Mouse (Mus musculus) right cerebral cortex, adult 2 months (tissue): ENCODE data around the gene Mrgprf.

Experiments used
- DNase-seq, 2 experiments: peaks; one replicate each; pipeline ENCODE4 v3.0.0; 2021 to 2022; ENCODE audit warnings: low spot score in 2 of 2

The Mrgprf gene

DNA sequence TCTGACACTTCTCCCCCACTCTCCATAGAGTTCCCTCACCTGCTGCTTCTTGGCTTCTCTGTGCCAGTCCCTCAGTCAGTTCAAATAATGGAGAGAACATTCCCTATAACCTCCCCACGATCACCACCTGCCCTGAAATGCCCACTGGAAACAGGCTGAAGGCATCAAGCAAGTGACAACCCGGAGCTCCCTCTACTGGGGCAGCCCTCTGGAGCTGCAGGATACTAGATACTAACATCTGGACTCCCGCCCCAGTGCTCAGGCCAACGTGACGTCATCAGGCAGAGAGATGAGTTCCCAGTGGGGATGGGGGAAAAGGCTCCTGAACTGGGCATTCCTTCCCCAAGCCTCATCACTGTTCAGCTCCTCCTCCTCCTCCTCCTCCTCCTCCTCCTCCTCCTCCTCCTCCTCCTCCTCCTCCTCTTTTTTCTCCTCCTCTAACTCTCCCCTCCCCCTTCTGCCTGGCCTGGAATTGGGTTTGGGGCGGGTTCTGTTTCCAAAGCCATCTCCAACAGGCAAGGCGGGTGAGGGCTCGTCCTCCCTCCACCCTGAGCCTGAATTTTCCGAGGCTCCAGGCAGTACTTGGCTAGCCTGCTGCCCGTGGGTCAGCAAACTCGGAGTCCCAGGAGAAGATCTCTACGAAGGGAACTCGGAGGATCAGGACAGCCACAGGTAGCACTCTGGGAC is at the start of gene Mrgprf:
TSS of gene Mrgprf (plus strand) at position 508 of the 687 bp plus-strand sequence.
- DNase-seq: peak in 1 of 2 experiments; percentile 26

DNA sequence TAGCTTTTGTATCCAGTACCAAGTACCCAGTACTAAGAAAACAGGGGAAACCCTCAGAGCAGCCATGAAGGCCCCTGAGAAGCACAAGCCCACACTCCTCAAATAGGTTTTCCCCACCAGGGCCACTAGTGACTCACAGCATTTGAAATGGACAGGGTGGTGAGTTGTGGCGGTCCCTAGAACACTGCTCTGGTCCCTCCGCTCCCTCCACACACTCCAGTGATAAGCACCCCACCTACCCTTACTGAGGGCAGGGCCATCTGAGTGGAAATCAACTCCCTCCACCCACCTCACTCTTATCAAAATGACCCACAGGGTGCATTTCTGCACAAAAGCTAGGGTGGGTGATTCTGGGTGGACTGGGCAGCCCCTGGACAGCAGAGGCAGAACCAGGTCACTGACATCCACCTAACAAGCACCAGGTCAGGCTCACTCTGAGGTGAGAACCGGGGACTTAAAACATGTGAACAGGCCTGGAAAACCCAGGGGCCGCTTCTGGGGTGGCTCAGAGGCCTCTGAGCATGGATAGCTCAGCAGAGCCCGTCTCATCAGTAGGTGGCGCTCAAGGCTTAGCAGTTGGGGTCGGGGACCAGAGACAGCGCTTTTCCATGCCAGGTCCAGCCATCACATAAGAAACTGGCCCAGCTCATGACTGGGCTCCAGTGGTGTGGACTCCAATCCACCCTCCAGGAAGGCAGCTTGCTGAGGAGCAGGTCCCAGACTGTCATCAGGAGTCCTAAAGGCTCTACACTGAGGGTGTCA is 47.7 kb upstream of the Mrgprf start:
- DNase-seq: peak; percentile 81 to 87

DNA sequence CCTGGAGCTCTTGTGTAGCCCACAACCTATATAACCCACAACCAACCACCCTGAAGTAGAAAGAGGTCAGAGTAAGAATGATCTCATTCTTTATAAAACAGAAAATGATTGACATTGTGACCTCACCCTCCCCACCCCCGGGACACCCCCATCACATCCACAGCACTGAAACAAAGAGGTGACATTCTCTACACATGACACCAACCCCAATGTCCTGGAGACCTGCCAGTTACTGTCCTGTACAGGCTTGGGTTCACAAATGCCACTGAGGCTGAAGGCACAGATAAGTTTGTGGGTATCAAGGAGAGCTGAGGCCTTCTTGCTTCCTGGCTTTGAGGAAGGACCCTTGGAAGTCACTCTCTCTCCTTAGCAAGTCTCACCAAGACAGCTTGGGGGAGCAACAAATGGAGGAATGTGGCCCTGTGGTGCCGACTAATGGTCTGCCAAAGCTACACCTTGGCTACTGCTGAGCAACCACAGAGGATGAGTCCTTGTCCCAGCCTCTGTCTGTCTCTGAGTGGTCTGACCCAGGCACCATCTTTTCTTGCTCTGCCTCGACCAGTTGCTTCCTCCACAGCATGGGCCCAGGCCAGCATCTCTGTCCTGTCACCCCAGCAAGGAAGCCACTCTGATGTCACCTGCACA is 46.5 kb upstream of the Mrgprf start:
- no peak for DNase-seq

DNA sequence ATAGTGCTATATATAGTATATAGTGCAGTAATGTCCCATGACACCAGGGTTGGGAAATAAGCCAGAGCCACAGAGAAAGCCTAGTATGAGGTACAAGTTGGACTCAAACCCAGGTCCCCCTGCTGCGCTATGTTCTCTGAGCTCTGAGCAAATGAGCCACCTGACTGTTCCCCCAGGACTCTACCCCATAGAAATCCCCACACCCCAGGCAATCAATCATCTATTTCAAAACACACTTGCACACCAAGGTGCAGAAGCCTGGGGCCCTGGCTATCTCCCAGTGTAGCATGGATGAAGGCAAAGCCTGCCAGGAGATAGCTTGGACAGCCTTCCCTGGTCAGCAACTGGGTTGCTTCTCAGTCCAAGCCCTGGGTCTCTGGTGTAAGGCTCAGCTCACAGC is 44.5 kb upstream of the Mrgprf start:
- DNase-seq: no peak

DNA sequence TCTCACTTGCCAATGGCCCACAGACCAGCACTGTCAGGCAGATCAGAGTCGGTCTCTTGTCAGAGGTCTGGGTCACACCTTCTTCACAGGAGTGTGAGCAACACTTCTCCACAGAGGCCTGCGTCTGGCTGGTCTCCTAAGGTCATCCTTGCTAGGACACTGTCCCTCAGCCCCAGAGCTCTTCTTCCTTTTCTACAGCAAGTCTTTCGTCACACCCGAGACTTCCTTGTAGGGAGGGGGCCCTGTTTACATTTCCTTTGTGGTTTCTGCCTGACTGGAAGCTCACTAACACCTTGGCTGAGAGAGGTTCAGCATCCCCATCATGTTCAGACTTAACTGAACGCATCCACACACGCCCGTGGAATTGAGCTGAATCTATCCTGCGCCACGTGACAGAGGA is 36.4 kb upstream of the Mrgprf start:
- DNase-seq: no peak

DNA sequence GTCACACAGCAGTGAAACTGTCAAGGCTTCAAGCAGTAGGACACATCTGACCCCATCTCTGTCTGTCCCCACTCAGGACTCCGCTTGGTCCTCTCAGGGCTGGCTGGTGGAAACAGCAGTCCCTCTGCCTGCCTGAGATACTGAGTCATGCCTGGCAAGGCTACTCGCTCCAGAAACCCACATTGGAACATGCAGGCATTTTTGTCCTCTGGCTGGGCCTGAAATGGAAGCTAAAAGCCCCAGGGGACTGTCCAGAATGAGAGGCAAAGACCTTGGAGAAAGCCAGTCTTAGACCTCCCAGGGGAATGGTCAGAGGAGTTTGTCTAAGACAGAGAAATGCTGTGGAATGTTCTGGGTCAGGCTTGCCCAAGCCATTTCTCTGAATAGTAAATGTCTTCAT is 34.6 kb upstream of the Mrgprf start:
- DNase-seq: no peak

DNA sequence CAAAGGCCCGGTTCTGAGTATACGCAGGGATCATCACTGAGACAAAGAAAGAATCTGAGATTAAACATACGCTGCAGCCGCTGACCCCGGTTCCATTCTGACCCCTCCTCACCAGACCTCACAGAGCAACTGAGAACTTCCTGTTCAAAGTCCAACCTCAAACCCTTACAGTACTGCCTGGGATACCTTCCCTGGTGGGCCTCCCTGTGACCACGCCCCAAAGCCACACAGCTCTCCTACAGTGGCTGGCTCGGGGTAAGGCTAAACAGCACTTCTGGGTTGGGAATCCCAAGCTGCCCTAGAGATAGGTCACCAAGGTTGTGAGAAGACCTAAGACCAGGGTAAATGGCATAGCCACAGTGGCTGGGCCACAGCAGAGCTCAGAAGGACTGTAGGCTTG is 31.7 kb upstream of the Mrgprf start:
- no peak for DNase-seq

DNA sequence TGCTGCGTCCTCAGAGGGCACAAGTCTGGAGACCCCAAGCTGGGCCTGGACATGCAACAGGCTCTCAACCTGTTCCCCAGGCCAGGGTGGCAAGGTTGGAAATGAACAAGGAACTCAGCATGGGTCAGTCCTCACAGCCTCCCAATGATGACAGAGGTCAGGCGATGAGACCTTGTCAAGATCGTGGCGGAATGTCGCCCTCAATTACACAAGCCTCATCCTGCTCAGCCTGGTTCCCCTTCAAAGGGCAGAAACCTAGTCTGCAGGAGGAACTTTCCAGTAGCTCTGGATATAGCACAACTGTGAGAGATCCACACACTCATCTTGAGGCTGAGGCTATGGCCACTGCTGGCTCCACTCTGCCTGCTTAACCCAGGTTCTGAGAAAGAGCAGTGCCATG is 29.7 kb upstream of the Mrgprf start:
- no peak for DNase-seq

DNA sequence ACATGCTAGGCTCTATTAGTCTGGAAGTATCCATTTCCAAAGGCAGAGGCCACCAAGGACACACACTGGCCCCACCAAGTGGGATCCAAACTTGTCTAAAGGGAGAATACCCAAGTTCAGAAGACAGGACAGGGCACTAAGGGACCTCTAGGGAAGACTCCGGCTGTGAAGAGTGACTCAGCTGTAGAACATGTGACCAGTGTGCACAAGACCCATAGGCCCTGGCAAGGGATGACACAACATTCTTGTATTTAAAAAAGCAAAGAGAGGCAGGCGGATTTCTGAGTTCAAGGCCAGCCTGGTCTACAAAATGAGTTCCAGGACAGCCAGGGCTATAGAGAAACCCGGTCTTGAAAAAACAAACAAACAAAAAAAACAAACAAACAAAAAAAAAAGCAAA is 25.1 kb upstream of the Mrgprf start:
- DNase-seq: no peak

DNA sequence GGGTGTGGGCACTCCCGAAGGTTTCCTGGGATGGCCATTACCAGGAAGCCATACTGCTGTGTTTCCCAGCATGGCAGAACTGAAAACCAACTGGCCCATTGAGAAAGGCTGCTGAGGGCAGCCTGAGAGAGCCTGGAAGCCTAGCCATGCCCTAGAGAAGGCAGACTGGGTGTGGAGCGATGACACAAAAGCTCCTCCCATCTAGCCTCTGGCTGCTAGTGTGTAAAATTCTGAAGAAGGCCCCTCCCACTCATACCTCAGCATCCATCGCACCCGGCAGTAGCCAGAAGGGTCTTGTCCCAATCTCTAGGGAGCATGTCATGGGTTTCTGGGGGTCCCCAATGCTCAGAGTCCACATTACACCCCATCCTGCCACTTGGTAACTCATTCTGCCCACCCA is 19.2 kb upstream of the Mrgprf start:
- no peak for DNase-seq

DNA sequence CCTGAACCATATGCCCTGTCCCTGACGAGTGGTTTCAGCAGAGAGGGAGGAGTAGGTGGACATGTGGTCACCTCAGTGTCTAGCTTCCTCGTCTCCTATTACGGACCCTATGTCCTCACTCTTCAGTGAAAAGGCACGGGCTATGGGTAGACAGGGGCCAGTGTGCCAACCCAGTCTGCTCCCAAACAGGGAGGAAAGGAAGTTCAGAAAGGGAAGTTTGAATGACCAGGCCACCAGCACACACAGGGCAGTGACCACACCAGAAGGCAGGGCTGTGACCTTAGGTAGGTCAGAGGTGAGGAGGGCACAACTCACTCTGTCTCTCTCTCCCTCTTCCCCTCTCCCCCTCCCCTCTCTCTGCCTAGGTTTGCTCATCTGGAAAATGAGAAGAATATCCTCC is 17.6 kb upstream of the Mrgprf start:
- no peak for DNase-seq

DNA sequence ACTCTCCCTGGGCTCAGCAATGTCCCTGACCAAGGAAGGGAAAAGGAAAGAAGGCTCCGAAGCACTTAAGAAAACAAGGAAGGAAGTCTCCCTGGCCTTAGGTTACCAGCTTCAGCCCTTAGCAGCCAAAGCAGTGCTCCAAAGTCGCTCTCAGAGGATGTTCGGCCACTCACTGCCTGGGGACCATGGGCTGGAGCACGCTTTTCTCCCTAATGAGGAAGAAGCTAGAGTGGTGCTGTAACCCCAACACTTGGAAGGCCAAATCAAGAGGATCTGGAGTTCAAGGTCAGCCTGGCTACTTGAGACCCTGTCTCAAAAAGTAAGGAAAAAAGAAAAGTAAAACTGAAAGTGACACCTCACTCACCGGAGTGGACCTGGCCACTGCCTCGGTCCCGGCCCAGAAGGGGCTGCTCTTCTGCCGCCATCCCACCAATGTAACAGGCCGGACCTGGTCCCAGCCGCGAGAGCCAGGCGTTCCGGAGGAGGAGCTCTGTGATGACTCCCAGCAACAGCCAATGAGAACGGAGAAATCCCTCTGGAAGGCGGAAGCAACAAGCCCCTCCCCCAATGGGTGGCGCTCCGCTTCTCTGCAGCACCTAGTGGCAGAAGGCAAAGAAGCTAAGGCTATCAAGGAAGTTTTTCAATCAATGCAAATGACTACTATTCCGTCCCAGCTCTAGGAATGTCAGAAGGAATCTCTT is 17.0 kb upstream of the Mrgprf start, which contains the start of gene Tpcn2:
TSS of gene Tpcn2 (minus strand) at position 525 of the 701 bp plus-strand sequence.
- DNase-seq: peak; percentile 90 to 92

DNA sequence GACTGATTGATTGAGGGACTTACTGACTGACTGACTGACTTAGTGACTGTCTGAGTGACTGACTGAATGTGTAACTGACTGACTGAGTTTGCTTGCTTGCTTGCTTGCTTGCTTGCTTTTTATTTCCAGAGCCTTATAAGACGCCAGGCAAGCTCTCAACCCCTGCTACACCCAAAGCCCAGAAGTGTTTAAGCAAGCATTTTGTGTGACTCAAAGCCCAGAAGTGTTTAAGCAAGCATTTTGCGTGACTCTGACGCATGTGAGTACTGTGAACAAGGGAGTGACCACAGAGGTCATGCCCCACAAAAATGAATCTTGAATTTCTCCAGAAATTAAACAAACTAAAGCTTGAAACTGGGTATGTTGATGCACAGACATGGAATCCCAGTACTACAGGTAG is 16.3 kb upstream of the Mrgprf start:
- DNase-seq: no peak

DNA sequence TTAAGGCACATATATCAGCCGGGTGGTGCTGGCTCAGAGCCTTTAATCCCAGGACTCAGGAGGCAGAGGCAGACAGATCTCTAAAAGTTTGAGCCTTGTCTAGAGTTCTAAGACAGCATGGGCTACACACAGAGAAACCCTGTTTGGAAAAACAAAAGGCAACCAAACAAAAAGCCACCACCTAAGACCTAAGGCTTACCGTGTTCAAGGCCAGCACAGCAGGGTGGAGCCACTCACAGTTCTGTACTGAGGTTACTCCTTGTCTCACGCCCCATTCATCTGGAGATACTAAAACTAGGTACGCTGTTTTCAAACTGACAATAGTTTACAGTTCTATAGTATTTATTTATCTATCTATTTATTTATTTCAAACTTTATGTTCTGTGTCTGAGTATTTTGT is 15.2 kb upstream of the Mrgprf start:
- no peak for DNase-seq

DNA sequence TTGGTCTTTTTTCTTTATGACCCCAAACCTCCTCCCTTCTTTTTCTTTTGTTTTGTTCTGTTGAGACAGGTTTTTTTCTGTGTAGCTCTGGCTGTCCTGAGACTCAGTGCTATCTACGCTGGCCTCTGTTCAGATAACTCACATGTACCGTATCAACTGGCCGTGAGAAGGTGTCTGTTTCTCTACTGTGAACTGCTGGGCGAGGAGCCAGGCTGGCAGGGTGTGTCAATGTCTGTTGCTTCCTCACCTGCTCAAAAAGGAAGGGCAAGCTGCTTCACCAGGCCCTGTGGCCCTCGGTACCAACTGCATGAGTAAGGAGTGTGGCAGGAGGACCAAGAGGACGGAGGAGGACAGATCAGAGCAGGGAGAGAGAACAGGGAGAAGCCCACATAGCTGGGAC is 13.2 kb upstream of the Mrgprf start:
- no peak for DNase-seq

DNA sequence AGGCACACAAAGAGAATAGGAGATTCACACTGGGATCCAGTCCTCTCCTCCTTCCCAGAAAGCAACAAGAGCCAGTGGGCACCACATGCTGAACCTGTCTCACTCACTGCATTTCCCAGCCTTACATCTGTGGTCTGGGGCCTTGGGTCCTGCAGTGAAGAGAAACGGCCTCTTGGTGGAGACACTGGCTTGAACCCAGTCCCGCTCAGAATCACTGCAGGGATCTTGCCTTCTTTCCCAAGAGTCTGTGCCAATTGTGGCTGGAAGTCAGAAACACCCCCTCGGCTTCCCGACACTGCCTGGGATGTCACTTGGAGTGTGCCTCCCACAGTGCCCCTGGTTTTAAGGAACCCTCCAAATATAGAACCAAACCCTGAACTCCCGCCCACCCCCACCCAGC is 11.3 kb upstream of the Mrgprf start:
- DNase-seq: no peak

DNA sequence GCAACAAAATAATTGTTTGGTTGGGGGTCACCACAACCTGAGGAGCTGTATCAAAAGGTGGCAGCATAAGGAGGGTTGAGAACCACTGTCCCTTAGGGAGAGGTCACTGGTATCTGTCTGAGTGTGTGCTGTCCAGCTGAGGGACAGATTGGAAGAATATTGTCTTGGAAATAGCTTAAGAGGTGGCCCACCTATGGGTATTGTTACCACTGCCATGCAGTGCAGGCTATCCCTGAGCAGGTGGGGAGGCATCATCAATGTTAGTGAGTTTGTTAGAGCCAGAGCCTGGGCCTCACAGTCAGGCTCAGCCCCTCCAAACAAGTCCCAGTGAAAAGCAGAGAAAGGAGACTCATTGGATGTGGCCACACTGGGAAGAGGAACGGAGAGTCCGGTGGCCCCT is 8.8 kb upstream of the Mrgprf start:
- DNase-seq: no peak

DNA sequence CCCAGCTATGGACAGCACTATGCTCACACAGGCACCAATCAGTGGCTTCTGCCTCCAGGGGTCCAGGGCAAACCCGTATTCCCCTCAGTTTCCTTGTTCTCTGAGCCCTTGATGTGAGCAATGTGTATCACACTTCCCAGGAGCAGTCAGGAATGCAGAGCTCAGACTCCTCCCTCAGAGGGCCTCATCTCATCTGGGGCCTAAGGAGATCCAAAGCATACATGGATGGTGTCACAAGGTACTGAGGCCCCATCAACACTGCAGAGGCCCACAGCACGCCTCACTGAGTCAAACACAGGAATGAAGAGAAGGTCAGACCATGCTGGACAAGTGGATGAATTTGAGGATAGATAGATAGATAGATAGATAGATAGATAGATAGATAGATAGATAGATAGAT is 7.9 kb upstream of the Mrgprf start:
- DNase-seq: no peak

DNA sequence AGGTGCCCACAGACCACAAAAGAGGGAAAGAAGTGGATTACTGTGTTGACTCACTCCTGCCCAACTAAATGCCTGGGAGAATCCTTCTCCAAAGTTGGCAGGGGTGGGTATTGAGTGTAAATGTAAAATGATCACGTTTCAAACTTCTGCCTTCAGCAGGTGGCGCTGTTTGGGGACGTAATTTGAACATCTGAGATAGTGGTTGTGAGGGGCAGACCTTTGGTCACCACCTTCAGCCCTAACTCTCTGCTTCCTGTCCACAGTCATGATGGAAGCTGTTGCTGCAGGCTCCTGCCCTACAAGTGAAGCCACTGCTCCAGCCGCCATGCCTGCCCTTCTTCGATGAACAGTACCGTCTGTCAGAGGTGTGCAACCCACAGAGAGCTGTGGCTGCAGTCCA is 6.8 kb upstream of the Mrgprf start:
- no peak for DNase-seq

DNA sequence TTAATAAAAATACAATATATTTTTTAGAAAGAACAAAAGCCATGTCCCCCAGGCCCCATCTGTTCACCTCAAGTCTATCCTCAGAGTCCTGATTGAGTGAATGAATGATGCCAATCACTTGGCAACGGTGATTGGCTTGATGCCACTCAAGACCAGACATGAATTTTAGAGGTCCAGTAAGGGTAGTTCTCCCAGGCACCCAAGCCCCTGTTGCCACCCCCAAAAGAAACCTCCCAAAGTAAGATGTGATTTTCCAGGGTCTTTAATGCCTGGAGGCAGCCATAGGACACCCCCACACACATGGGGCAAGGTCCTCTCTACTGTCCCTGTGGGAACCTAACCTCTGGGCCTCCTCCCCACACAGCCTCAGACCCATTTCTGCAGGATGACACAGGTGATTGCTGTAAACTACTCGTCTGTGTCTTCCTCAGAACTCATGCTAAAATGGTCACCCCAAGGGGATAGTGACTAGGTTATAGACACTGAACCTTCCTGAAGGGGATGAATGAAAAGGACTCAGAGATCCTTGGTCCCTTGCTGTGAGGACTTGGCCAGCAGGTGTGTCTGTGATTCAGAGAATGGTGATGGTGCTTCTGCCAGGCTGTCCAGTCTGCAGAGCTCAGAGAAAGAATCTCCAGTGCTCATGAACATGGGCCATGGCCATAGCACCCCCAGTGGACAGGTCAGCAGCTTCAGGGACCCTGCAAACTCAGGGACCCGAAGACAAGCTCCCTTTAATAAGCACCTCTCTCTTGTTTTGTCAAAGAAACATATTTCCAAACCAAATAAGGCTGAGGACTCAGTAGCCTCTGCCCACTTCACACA is 1.8 kb upstream of the Mrgprf start:
- no peak for DNase-seq

DNA sequence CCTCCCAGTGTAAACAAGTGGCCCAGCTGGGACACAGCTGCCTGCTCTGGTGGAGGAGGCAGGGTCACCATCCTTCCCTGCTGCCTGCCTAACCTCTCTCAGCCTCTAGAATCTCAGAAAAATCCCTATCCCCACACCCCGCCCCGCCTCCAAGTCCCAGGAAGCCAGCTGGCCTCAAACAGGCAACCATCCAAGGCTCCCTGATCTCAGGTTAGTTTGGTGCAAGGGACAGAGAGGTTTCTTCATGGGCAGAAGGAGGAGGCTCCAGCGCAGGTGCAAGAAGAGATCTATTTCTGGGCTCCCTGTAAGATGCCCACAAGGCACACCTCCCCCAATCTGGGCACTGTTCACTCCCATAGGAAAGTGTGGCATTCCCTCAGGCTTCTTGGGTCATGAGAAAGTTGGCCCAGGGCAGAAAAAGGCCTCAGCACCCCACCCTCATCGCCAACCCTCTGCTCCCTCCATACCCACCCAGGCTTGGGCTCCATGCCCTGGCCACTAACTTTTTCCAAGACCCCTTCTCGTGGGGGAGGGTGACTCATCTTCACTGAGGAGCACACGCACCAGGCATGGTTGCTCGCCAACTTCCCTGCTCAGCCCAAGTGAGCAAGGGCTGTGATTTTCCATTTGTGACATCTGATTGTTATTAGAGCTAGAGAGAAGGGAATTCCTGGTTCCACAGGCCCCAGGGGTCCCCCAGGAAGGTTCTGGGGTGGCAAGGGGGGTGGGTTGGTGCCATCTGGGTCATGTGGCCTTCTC is 887 bp upstream of the Mrgprf start:
- peak in 1 of 2 experiments; percentile 39 for DNase-seq
